Mouse (Mus musculus) forebrain, embryonic 10.5 days (tissue): ENCODE data around the gene 2210017I01Rik. TPM values are rescaled to one million over a fixed set of nuclear protein-coding genes. Genes with fewer than 3 reads are reported as not detected.

Source experiments
- DNase-seq: peaks from one replicate; pipeline ENCODE4 v3.0.0-alpha.2; 2017; ENCODE audit warnings: low spot score; ENCODE audit errors: extremely low spot score
- H3K27ac ChIP-seq: fragments of 300-500 bp; sonication (generic); 2 replicates; pipeline ENCODE4 v1.5.1; 2016; ENCODE audit warnings: mild to moderate bottlenecking
- H3K27me3 ChIP-seq: fragments of 300-500 bp; sonication (generic); 2 replicates; pipeline ENCODE4 v1.6.1; 2016; ENCODE audit warnings: mild to moderate bottlenecking; ENCODE audit not compliant: poor library complexity, severe bottlenecking
- H3K36me3 ChIP-seq: fragments of 300-500 bp; sonication (generic); replicated peaks from 2 replicates; pipeline ENCODE4 v1.6.1; 2016; ENCODE audit warnings: mild to moderate bottlenecking, moderate library complexity
- H3K4me1 ChIP-seq: fragments of 300-500 bp; sonication (generic); 2 replicates; pipeline ENCODE4 v1.6.1; 2016
- H3K4me3 ChIP-seq: fragments of 300-500 bp; sonication (generic); 2 replicates; pipeline ENCODE4 v1.5.1; 2016; ENCODE audit warnings: mild to moderate bottlenecking, moderate library complexity
- H3K9me3 ChIP-seq: fragments of 300-500 bp; sonication (generic); 2 replicates; pipeline ENCODE4 v1.6.1; 2016; ENCODE audit warnings: mild to moderate bottlenecking, moderate library complexity
- WGBS: fragments of 180-500 bp; shearing (Covaris S2); methylation state at CpG from one replicate; pipeline ENCODE4 v1.1.7; 2016; 5-methylcytosine and 5-hydroxymethylcytosine counted together
- polyA plus RNA-seq: library from polyadenylated mRNA; unstranded; fragments of >200 nt; fragmentation: Nextera tagmentation; extraction: Ambion mirVana; gene quantifications from 2 replicates; pipeline ENCODE4 v1.2.1, GENCODE M21; 2016

The 2210017I01Rik gene
- not detected in 2 replicates for polyA plus RNA-seq

DNA sequence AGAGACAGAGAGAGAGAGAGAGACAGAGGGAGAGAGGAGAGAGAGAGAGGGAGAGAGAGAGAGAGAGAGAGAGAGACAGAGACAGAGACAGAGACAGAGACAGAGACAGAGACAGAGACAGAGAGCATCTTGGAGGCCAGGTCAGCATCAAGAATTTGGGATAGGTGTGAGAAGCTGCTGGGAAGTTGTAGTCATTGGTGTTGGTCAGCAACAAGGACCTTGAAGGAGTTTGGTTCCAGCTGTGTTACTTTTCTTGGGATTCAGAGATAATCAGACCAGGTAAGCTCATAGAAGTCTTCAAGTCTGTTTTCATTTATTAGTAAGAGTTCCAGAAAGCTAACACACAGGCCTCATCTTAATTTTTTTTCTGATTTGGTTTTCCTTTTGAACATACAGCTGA is at the start of gene 2210017I01Rik:
TSS of gene 2210017I01Rik (minus strand) at position 101 of the 400 bp plus-strand sequence.
- Histone ChIP-seq H3K9me3 (no peaks in the 10 kb centered on the region), H3K27ac (no peak within 1 kb of the TSS), H3K4me1 (no peaks in the 10 kb centered on the region), H3K27me3 (no peaks in the 10 kb centered on the region), H3K4me3 (no peak within 1 kb of the TSS), H3K36me3 (no peaks in the 10 kb centered on the region)
- no peak for DNase-seq

DNA sequence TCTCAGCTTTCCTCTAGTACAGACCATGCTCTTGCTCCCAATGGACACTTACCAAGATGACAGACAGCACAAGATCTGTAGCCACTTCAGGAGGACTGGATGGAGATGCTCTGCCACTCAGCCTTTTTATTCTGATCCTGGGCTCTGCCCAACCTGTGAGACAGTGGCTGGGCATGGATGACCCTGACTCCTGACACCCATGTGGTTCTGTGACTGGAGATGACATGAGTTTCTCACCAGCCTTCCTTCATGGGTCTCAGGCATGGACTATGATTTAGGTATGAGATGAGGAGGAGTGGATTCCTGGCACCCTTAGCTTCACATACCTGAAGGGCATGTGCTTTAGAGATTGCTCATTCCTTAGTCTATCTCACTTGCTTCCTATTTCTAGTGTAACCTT is 49.5 kb upstream of the 2210017I01Rik start, which contains the start of gene Lce1b:
TSS of gene Lce1b (minus strand) at position 101 of the 400 bp plus-strand sequence.
- no peak for DNase-seq
- Histone ChIP-seq H3K27ac (no peak within 1 kb of the TSS), H3K9me3 (no peaks in the 10 kb centered on the region), H3K36me3 (no peaks in the 10 kb centered on the region), H3K4me1 (no peaks in the 10 kb centered on the region), H3K4me3 (no peak within 1 kb of the TSS), H3K27me3 (no peaks in the 10 kb centered on the region)

DNA sequence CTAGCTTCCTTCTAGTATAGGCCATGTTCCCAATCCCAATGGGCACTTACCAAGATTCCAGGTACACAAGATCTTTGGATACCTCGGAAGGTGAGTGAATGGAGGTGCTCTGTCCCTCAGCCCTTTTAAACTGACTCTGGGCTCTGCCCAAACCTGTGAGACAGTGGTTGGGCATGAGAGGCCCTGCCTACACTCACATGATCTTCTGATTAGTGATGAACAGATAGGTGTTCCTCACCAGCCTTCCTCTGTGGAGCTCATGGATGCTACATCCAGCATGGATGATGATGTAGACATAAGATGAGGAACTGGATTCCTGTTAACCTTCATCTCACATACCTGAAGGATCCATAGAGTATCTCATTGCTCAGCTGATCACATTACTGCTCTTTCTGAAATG is 40.9 kb upstream of the 2210017I01Rik start, which contains the start of gene Lce1a1:
TSS of gene Lce1a1 (minus strand) at position 101 of the 400 bp plus-strand sequence.
- DNase-seq, result no peak
- WGBS, result 95% methylated on average over 1 of the region's 1 CpGs
- Histone ChIP-seq H3K4me3 (no peak within 1 kb of the TSS), H3K27me3 (no peaks in the 10 kb centered on the region), H3K27ac (no peak within 1 kb of the TSS), H3K4me1 (no peaks in the 10 kb centered on the region), H3K9me3 (no peaks in the 10 kb centered on the region), H3K36me3 (no peaks in the 10 kb centered on the region)

- WGBS, result 93% methylated on average over 15 of the region's 15 CpGs
- H3K27ac ChIP-seq, result no peak overlapping the region
- H3K36me3 ChIP-seq, result no peaks in the 10 kb centered on the region
- H3K4me1 ChIP-seq, result no peaks in the 10 kb centered on the region; the same call in 1 of the 2 replicates
- DNase-seq, result no peak
- H3K9me3 ChIP-seq, result no peaks in the 10 kb centered on the region
- no peaks in the 10 kb centered on the region for H3K27me3 ChIP-seq
- H3K4me3 ChIP-seq, result no peak overlapping the region
Observed at GRCm38 (mm10) chr3:92639854-92640253, 32.6 kb upstream of the 2210017I01Rik start.

- no peaks in the 10 kb centered on the region for H3K9me3 ChIP-seq
- WGBS, result 89% methylated on average over 3 of the region's 3 CpGs
Observed at GRCm38 (mm10) chr3:92638653-92638991, 31.3 kb upstream of the 2210017I01Rik start.

DNA sequence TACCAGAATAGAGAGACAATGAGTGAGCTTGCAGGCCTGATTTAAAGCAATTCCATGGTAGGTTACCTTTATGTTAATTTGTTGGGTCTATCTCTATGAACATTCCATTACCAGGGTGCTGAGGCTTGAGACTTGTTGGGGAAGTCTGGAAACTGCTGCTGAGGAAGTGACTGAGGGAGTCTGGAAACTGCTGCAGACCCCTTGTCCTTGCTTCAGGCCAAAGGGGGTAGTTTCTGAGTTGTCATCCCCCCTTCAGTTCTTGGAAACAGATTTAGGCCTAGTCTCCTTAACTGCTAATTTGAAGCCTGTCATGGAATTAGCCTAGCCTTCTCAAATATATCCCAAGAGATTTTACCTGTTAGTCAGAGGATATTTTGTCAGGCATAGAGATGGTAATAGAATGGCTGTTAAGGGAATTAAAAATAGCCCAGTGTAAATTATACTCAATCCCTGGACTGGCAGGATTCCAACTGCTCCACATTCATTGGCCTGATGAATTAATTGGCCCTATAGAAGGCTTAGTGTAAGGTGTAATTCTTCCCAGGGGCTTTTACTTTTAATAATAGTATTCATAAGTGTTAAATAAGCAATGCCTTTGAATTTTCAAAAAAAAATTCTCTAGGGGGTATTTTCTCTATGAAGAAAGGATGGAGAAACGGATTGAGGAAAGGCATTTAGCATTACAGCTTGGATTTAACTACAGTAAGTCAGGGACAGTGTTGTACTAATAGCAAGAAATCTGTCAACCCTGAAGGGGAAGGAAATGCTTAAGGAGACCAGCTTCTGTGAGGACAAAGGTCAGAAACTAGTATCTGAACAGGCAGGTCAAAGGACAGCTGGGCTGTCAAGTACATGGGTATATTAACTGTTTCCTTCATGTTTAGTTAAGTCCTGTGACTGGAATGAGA is 30.7 kb upstream of the 2210017I01Rik start:
- Histone ChIP-seq H3K4me3 (no peak overlapping the region), H3K27ac (no peak overlapping the region), H3K36me3 (no peaks in the 10 kb centered on the region), H3K27me3 (no peaks in the 10 kb centered on the region), H3K9me3 (no peaks in the 10 kb centered on the region), H3K4me1 (no peaks in the 10 kb centered on the region; the same call in 1 of the 2 replicates)
- 58% methylated on average over 1 of the region's 1 CpGs for WGBS
- no peak for DNase-seq

More at GRCm38 (mm10) chr3:92638653-92638991, 31.3 kb upstream of the 2210017I01Rik start:
- no peak for DNase-seq
- no peaks in the 10 kb centered on the region for H3K27me3 ChIP-seq
- no peaks in the 10 kb centered on the region; the same call in 1 of the 2 replicates for H3K4me1 ChIP-seq
- no peak overlapping the region for H3K27ac ChIP-seq
- no peaks in the 10 kb centered on the region for H3K36me3 ChIP-seq
- H3K4me3 ChIP-seq, result no peak overlapping the region

DNA sequence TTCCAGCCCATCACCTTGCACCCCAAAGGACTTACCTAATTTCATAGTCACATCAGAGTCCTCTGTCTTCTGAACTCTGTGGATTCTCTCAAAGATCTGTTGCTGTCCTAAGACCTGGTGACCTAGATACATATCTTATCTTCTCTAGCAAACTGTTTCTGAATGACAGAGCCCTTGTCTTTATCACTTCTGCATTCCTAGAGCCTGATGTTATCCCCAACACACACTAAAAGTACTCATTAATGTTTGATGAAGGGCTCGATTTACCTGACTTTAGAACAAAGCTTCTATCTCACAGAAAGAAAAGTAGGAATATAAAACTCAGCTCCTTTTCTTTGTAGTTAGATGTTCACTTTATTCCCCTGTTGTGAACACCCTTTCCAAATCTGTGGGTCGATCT is 14.3 kb upstream of the 2210017I01Rik start, which contains the start of gene Lce6a:
TSS of gene Lce6a (minus strand) at position 101 of the 400 bp plus-strand sequence.
- Histone ChIP-seq H3K36me3 (no peaks in the 10 kb centered on the region), H3K9me3 (no peaks in the 10 kb centered on the region), H3K27me3 (no peaks in the 10 kb centered on the region), H3K4me3 (no peak within 1 kb of the TSS), H3K4me1 (no peaks in the 10 kb centered on the region), H3K27ac (no peak within 1 kb of the TSS)
- WGBS, result 83% methylated on average over 2 of the region's 2 CpGs
- DNase-seq, result no peak

DNA sequence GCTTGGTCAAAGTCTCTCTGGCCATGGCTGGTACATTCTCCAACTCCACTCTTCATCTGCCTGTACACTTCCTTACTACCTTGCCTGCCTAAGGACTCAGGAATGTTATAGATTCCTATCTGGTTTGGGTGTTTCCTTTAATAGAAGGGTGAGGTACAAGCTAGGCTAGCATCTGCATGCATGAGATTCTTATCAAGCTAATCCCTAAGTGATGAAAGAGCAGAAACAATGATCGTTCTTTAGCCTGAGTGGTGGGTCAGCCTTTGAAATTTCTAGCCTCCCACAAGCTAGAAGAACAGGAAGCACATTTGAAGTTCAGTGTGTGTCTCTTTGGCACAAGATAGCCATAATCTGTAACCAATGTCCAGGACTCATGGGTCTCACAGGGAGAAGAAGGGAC is 2.5 kb upstream of the 2210017I01Rik start:
- Histone ChIP-seq H3K4me1 (no peaks in the 10 kb centered on the region), H3K36me3 (no peaks in the 10 kb centered on the region), H3K27ac (no peak overlapping the region), H3K27me3 (no peaks in the 10 kb centered on the region), H3K4me3 (no peak overlapping the region), H3K9me3 (no peaks in the 10 kb centered on the region)
- WGBS, result 70% methylated on average over 1 of the region's 1 CpGs
- no peak for DNase-seq

DNA sequence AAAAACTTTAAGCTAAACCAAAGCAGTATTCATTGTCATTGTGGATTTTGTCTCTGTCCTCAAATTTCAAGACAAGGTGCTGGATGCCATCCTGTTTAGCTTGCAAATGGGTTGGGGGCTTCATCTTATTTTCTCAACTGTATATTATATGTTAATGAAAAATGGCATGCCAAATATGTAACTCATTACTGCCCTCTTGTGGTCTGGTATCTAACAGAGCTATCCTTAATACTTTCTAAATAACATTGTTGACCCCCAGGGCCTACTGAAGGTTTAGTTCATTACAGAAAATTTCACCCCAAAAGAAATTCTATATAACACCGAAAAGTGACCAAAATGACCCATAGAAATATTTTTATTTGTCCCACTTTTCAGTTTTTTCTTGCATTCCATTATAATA is 5.1 kb downstream of the 2210017I01Rik start:
- 49% methylated on average over 1 of the region's 1 CpGs for WGBS
- H3K36me3 ChIP-seq, result no peaks in the 10 kb centered on the region
- H3K4me3 ChIP-seq, result no peak overlapping the region
- H3K27me3 ChIP-seq, result no peaks in the 10 kb centered on the region
- H3K4me1 ChIP-seq, result no peaks in the 10 kb centered on the region
- peaks cover 8% of the 10 kb centered on the region for H3K9me3 ChIP-seq
- DNase-seq, result no peak
- no peak overlapping the region for H3K27ac ChIP-seq

- Histone ChIP-seq H3K4me3 (no peak overlapping the region), H3K9me3 (peaks cover 8% of the 10 kb centered on the region), H3K27ac (no peak overlapping the region), H3K27me3 (no peaks in the 10 kb centered on the region), H3K36me3 (no peaks in the 10 kb centered on the region), H3K4me1 (no peaks in the 10 kb centered on the region)
- no peak for DNase-seq
- 65% methylated on average over 1 of the region's 1 CpGs for WGBS
Observed at GRCm38 (mm10) chr3:92600456-92600855, 6.8 kb downstream of the 2210017I01Rik start.

DNA sequence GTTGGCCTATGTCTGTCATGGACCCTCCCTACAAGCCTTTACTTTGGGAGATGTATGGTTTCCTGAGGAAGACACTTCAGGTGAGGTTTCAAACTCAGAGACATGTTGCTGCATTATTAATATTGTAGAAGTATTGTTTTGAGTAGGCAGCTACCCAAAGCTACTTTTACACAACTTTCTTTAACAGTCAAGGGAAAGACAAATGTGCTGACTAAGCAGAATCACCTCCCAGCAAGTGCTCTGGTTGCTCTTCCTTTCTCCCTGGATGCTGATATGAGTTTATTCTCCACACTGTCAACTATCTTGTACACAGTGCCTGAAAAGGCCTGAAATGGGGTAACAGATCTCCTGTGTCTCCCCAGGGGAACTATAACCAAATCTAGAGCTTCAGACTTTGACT is 7.3 kb downstream of the 2210017I01Rik start:
- no peak overlapping the region for H3K27ac ChIP-seq
- no peaks in the 10 kb centered on the region for H3K4me1 ChIP-seq
- DNase-seq, result no peak
- H3K36me3 ChIP-seq, result no peaks in the 10 kb centered on the region
- no peak overlapping the region for H3K4me3 ChIP-seq
- H3K9me3 ChIP-seq, result peaks cover 8% of the 10 kb centered on the region
- no peaks in the 10 kb centered on the region for H3K27me3 ChIP-seq

DNA sequence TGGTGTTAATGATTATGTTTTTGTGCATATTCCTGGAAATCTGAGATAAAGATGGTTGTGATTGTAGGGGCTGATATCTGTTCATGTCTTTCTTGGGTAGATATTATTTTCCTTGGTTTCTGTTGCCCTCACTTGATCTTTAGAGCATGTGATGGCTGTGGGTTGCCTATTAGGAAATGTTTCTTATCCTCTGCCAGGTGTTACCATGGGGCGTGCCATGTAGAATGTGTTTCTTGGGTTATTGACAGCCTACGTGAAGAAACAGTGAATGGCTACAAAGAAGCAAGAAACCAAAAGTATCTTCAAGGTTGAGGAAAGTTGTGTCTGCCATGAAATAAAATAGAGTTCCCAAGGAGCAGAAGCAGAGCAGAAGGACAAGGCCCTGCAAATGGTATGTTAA is 8.9 kb downstream of the 2210017I01Rik start:
- Histone ChIP-seq H3K4me3 (no peak overlapping the region), H3K27me3 (no peaks in the 10 kb centered on the region), H3K4me1 (no peaks in the 10 kb centered on the region), H3K9me3 (peaks cover 8% of the 10 kb centered on the region), H3K36me3 (no peaks in the 10 kb centered on the region), H3K27ac (no peak overlapping the region)
- 92% methylated on average over 2 of the region's 2 CpGs for WGBS
- no peak for DNase-seq

DNA sequence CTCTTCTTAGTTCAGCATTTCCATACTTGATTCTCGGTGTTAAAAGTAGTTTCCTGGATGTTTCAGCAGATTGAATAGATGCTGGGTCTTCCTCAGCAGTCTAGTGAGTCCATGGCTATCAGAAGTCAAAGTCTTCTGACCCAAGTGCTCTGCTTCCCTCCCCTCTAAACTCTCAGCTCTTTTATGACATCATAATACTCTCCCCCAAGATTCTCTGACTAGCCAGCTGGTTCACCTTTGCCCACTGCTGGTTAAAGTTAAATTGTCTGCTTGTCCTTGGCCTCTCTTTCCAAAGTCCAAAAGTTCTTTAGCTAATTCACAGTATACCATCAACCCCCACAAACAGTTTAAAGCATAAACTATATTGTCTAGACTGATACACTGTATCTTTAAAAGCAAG is 18.4 kb downstream of the 2210017I01Rik start, which contains the start of gene Smcp:
TSS of gene Smcp (minus strand) at position 140 of the 400 bp plus-strand sequence.
- Histone ChIP-seq H3K9me3 (no peaks in the 10 kb centered on the region), H3K27ac (no peak within 1 kb of the TSS), H3K4me1 (peaks cover 4% of the 10 kb centered on the region), H3K4me3 (no peak within 1 kb of the TSS), H3K27me3 (no peaks in the 10 kb centered on the region), H3K36me3 (no peaks in the 10 kb centered on the region)
- 76% methylated on average over 1 of the region's 1 CpGs for WGBS
- DNase-seq, result no peak
